Mouse (Mus musculus) forebrain, embryonic 16.5 days (tissue): ENCODE measurements at regions not wholly inside any gene's neighbourhood (a gene's known extent, or its start where the extent isn't known, plus 50 kb on each side); places are given as distances from the start of the nearest gene placed in this dataset.

Experiments used
- ATAC-seq: fragments of 200-750 bp; cut with Nextera tagmentation; 2 replicates; pipeline ENCODE4 v1.8.0; 2017; ENCODE audit warnings: mild to moderate bottlenecking, moderate library complexity
- H3K27ac ChIP-seq: fragments of 300-500 bp; sonication (generic); 2 replicates; pipeline ENCODE4 v1.5.1; 2014; ENCODE audit warnings: low read length, control low read depth
- H3K27me3 ChIP-seq: fragments of 300-500 bp; sonication (generic); replicated peaks from 2 replicates; pipeline ENCODE4 v1.6.1; 2014; ENCODE audit warnings: low read length; ENCODE audit not compliant: control insufficient read depth, insufficient read depth
- H3K36me3 ChIP-seq: fragments of 300-500 bp; sonication (generic); 2 replicates; pipeline ENCODE4 v1.6.1; 2014; ENCODE audit not compliant: control insufficient read depth, insufficient read depth
- H3K4me1 ChIP-seq: fragments of 300-500 bp; sonication (generic); replicated peaks from 2 replicates; pipeline ENCODE4 v1.6.1; 2014; ENCODE audit warnings: low read length; ENCODE audit not compliant: control insufficient read depth, insufficient read depth
- H3K4me2 ChIP-seq: fragments of 300-500 bp; sonication (generic); 2 replicates; pipeline ENCODE4 v1.6.1; 2014; ENCODE audit warnings: mild to moderate bottlenecking, low read length, control low read depth
- H3K4me3 ChIP-seq: fragments of 300-500 bp; sonication (generic); replicated peaks from 2 replicates; pipeline ENCODE4 v1.5.1; 2014; ENCODE audit warnings: mild to moderate bottlenecking, low read length, control low read depth
- H3K9ac ChIP-seq: fragments of 300-500 bp; sonication (generic); replicated peaks from 2 replicates; pipeline ENCODE4 v1.6.1; 2014; ENCODE audit warnings: low read depth, low read length, control low read depth
- H3K9me3 ChIP-seq: fragments of 300-500 bp; sonication (generic); 2 replicates; pipeline ENCODE4 v1.6.1; 2016; ENCODE audit warnings: low read length; ENCODE audit not compliant: control insufficient read depth
- WGBS: fragments of 180-500 bp; shearing (Covaris S2); extraction: QIAGEN DNeasy Blood & Tissue Kit; methylation state at CpG from one replicate; pipeline ENCODE4 v1.1.7; 2014; 5-methylcytosine and 5-hydroxymethylcytosine counted together

- H3K9me3 ChIP-seq, result no peaks in the 10 kb centered on the region
- H3K4me3 ChIP-seq, result no peak overlapping the region
- H3K4me1 ChIP-seq, result no peaks in the 10 kb centered on the region
- no peak for ATAC-seq
- no peak overlapping the region for H3K9ac ChIP-seq
- H3K27me3 ChIP-seq, result no peaks in the 10 kb centered on the region
- no peaks in the 10 kb centered on the region for H3K36me3 ChIP-seq
- H3K4me2 ChIP-seq, result no peak overlapping the region
- no peak overlapping the region for H3K27ac ChIP-seq
- 90% methylated on average over 4 of the region's 4 CpGs for WGBS
Measured at GRCm38 (mm10) chr14:47795062-47795461, 146.8 kb downstream of the Ktn1 start.

GRCm38 (mm10) chr14:47798203-47798602, 150.0 kb downstream of the Ktn1 start:
- H3K36me3 ChIP-seq, result no peaks in the 10 kb centered on the region
- H3K4me1 ChIP-seq, result peaks cover 6% of the 10 kb centered on the region; the same call in 1 of the 2 replicates

GRCm38 (mm10) chr14:47799564-47799963, 151.3 kb downstream of the Ktn1 start:
- H3K4me1 ChIP-seq, result peaks cover 6% of the 10 kb centered on the region; the same call in 1 of the 2 replicates
- H3K4me3 ChIP-seq, result no peak overlapping the region
- no peak overlapping the region for H3K4me2 ChIP-seq
- no peaks in the 10 kb centered on the region for H3K36me3 ChIP-seq
- no peak overlapping the region for H3K9ac ChIP-seq
- no peaks in the 10 kb centered on the region for H3K9me3 ChIP-seq
- no peaks in the 10 kb centered on the region for H3K27me3 ChIP-seq
- ATAC-seq, result no peak
- no peak overlapping the region for H3K27ac ChIP-seq
- 49% methylated on average over 2 of the region's 2 CpGs for WGBS

More at GRCm38 (mm10) chr14:47798203-47798602, 150.0 kb downstream of the Ktn1 start:
- H3K4me2 ChIP-seq, result no peak overlapping the region
- no peak overlapping the region for H3K9ac ChIP-seq
- no peak for ATAC-seq
- H3K27me3 ChIP-seq, result no peaks in the 10 kb centered on the region
- no peak overlapping the region for H3K27ac ChIP-seq
- no peaks in the 10 kb centered on the region for H3K9me3 ChIP-seq
- H3K4me3 ChIP-seq, result no peak overlapping the region
- WGBS, result 89% methylated on average over 3 of the region's 3 CpGs

- peaks cover 16% of the 10 kb centered on the region for H3K4me1 ChIP-seq
- H3K27me3 ChIP-seq, result no peaks in the 10 kb centered on the region
- no peak overlapping the region for H3K4me2 ChIP-seq
- H3K36me3 ChIP-seq, result no peaks in the 10 kb centered on the region
- WGBS, result 94% methylated on average over 1 of the region's 1 CpGs
- ATAC-seq, result no peak
- no peak overlapping the region for H3K9ac ChIP-seq
- no peaks in the 10 kb centered on the region for H3K9me3 ChIP-seq
- H3K27ac ChIP-seq, result no peak overlapping the region
- H3K4me3 ChIP-seq, result no peak overlapping the region
Measured at GRCm38 (mm10) chr14:47805202-47805601, 157.0 kb downstream of the Ktn1 start.

- ATAC-seq, result peak; percentile 84
- H3K9ac ChIP-seq, result no peak overlapping the region
- H3K27me3 ChIP-seq, result no peaks in the 10 kb centered on the region
- H3K27ac ChIP-seq, result no peak overlapping the region
- H3K9me3 ChIP-seq, result no peaks in the 10 kb centered on the region
- no peaks in the 10 kb centered on the region for H3K36me3 ChIP-seq
- H3K4me1 ChIP-seq, result peaks cover 16% of the 10 kb centered on the region
- no peak overlapping the region for H3K4me3 ChIP-seq
- 6% methylated on average over 9 of the region's 9 CpGs for WGBS
- no peak overlapping the region for H3K4me2 ChIP-seq
Measured at GRCm38 (mm10) chr14:47805771-47806535, 157.7 kb downstream of the Ktn1 start.

GRCm38 (mm10) chr14:47808097-47808910, 160.1 kb downstream of the Ktn1 start:
- H3K4me2 ChIP-seq, result no peak overlapping the region
- no peaks in the 10 kb centered on the region for H3K9me3 ChIP-seq
- no peak overlapping the region for H3K9ac ChIP-seq
- H3K27me3 ChIP-seq, result no peaks in the 10 kb centered on the region
- H3K4me1 ChIP-seq, result peaks cover 10% of the 10 kb centered on the region
- no peaks in the 10 kb centered on the region for H3K36me3 ChIP-seq
- 20% methylated on average over 10 of the region's 10 CpGs for WGBS
- ATAC-seq, result no peak
- H3K27ac ChIP-seq, result no peak overlapping the region
- H3K4me3 ChIP-seq, result no peak overlapping the region

GRCm38 (mm10) chr14:47818224-47818623, 170.0 kb downstream of the Ktn1 start:
- WGBS, result 79% methylated on average over 3 of the region's 3 CpGs
- H3K4me1 ChIP-seq, result 0 out of 2 replicates have a peak, but pooled peaks cover 2% of the 10 kb centered on the region
- no peak overlapping the region for H3K4me2 ChIP-seq
- ATAC-seq, result no peak
- no peak overlapping the region for H3K9ac ChIP-seq
- H3K4me3 ChIP-seq, result no peak overlapping the region
- H3K27me3 ChIP-seq, result no peaks in the 10 kb centered on the region
- H3K36me3 ChIP-seq, result no peaks in the 10 kb centered on the region
- no peaks in the 10 kb centered on the region for H3K9me3 ChIP-seq
- H3K27ac ChIP-seq, result no peak overlapping the region

GRCm38 (mm10) chr14:47818641-47819040, 170.4 kb downstream of the Ktn1 start:
- H3K27ac ChIP-seq, result no peak overlapping the region
- ATAC-seq, result no peak
- no peak overlapping the region for H3K9ac ChIP-seq
- 0 out of 2 replicates have a peak, but pooled peaks cover 2% of the 10 kb centered on the region for H3K4me1 ChIP-seq
- H3K4me3 ChIP-seq, result no peak overlapping the region
- no peaks in the 10 kb centered on the region for H3K27me3 ChIP-seq
- no peaks in the 10 kb centered on the region for H3K36me3 ChIP-seq
- no peak overlapping the region for H3K4me2 ChIP-seq
- WGBS, result 66% methylated on average over 3 of the region's 3 CpGs
- no peaks in the 10 kb centered on the region for H3K9me3 ChIP-seq

- Histone ChIP-seq H3K27ac (no peak overlapping the region), H3K36me3 (no peaks in the 10 kb centered on the region), H3K27me3 (no peaks in the 10 kb centered on the region), H3K4me2 (no peak overlapping the region), H3K4me3 (no peak overlapping the region), H3K9ac (no peak overlapping the region; the same call in 1 of the 2 replicates), H3K4me1 (0 out of 2 replicates have a peak, but pooled peaks cover 2% of the 10 kb centered on the region), H3K9me3 (no peaks in the 10 kb centered on the region)
- peak; percentile 87 for ATAC-seq
- WGBS, result 53% methylated on average over 13 of the region's 13 CpGs
Measured at GRCm38 (mm10) chr14:47820571-47821143, 172.4 kb downstream of the Ktn1 start.
